Mouse (Mus musculus) left cerebral cortex, adult 9 months (tissue): Measurements from ENCODE around the gene Ighmbp2.
"Not testable (repeated sequence)": the region's sequence is repeated elsewhere in the genome, so short reads cannot be mapped to it uniquely, and the experiment has no call there.

Experiments
- DNase-seq, 2 experiments: peaks; one replicate each; pipeline ENCODE4 v3.0.0; 2022; ENCODE audit warnings: low spot score in 2 of 2

Ighmbp2 gene

DNA sequence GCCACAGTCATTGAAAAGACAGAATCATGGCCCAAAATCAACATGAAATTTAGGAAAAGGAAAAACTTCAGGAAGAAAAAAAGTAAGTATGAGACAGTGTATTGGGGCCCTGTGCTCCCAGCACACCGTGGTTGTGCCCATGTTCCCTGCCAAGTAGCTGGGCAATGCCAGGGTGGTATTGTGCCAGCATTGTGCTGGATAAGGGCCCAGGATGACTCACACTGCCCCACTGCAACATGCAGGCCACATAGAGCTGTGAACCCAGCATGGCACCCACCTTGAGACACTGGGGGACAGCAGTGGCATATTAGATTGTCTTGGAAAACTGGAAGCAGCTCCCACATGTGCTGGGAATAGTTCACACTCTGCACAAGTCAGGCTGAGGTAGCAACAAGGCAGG lies 6.2 kb upstream of the Ighmbp2 start:
- no peak for DNase-seq

GRCm38 (mm10) chr19:3281886-3282285 lies 931 bp downstream of the Ighmbp2 start:
- no peak for DNase-seq

DNA sequence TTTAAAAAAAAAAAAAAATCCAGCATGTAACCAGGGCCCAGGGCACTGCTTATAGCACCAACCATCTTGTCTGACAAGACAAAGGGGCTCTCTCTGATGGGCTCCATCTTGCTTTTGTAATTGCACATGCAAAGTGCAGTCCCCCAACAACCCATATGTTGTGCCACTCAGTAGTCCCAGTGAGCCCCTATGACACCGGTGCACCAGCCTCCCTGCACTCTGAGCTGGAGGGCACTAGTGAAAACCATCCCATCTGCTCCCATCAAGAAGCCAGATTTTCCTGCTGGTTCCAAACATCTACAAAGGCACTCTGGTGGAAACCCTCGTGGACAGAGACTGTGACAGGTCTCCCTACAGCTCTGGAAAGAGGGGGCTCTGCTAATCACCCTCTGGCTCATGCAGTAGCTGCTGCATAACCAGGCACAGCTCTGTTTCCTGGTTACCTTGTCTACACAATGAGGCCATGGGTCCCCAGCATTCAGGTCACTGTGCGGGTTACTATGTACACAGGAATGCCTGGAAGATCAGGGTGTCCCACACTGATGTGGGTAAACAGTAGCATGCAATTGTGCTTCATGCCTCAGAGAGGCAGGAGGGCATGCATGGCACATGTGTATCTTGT lies 7.0 kb downstream of the Ighmbp2 start:
- DNase-seq = no peak

- no peak for DNase-seq
Measured at GRCm38 (mm10) chr19:3273331-3273730, 9.5 kb downstream of the Ighmbp2 start.

GRCm38 (mm10) chr19:3271366-3271765 lies 11.5 kb downstream of the Ighmbp2 start:
- no peak for DNase-seq

DNA sequence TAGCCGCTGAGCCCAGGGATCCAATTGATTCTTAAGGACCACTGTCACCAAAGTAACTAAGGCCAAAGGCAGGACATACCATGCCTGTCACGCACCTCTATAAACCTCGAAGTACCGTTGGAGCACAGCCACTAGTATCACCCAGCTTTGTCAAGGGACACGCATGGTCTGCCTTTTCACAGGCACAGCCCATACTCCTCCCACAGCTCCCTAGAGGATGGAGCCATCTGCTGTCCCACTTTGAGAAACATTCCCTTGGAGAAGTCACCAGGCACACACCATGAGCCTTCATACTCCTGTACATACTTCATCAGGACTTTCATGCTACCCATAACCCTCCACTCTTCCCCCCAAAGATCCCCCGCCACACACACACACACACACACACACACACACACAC lies 13.0 kb downstream of the Ighmbp2 start:
- DNase-seq = peak in 1 of 2 experiments; percentile 24

- DNase-seq = no peak
Measured at GRCm38 (mm10) chr19:3269279-3269678, 13.5 kb downstream of the Ighmbp2 start.

DNA sequence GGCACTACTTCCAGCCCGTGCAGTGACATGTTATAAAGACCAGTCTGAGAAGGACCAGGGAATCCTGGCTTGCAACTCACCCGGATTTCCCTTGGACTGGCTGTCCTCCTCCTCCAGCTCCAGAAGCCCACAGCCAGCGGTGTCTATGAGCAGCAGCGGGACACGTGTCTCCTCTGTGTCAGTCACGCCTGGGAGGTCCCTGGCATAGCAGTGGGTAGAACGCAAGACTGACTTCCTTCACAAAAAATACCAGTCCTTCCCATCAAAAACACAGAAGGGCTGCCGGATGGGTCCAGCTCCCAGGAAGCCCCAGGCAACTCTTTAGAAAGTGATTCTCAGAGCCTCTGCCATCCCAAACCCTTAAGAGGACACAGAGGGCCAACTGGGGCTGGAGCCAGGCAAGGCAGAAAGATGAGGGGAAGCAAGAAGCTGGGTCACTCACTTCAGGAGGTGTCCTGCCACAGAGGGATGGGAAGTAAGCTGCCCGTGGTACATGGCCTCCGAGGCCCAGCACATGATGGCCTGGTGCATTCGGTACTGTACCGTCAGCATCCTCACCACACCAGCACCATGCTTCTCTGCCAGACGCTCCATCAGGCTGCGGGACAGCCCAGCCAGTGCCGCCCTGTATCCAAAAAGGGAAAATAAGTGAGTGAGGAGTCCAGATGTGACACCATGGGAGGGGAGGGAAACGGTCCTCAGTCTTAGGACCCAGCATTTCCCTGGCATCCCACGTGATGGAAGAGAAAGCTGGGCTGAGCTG lies 14.4 kb downstream of the Ighmbp2 start:
- DNase-seq = no peak

GRCm38 (mm10) chr19:3267340-3267739 lies 15.5 kb downstream of the Ighmbp2 start:
- no peak for DNase-seq

DNA sequence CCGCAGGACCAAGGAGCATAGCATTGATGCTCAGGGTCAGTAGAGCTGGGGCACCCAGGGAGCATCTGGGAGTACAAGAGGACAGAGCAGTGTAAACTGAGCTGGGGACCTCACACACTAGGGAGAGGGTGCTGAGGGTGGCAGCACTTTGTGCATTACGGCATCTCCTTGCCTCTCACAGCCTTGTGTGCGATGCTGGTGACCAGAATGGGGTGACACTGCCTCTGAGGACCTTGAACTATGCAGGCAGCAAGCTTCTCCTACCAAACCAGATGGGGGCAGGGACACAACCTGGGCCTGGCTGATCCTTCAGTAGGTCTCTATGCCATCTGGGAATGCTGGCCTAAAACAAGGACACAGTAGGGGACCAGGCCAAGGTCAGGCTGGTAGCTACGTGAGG lies 16.1 kb downstream of the Ighmbp2 start:
- DNase-seq = no peak

GRCm38 (mm10) chr19:3266136-3266535 lies 16.7 kb downstream of the Ighmbp2 start:
- no peak for DNase-seq

DNA sequence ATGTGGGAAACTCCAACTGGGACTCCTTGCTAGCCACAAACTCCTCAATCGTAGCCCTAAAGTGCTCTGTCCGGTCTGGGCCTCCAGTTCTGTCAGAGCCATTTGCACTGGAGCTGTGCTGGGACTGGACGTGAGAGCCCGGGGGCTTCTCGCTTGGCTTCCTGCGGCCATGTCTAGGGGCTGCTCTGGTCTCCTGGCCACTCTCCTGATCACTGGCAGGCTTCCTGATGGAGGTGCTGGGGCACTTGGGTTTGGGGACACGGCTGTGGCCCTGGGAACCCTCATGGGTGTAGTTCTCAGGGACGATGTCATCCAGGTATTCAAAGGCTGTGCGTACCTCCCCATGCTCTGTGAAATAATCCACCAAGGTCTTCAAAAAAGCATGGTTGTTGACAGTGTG lies 17.6 kb downstream of the Ighmbp2 start:
- no peak for DNase-seq

GRCm38 (mm10) chr19:3264348-3264747 lies 18.5 kb downstream of the Ighmbp2 start:
- DNase-seq = no peak

- no peak for DNase-seq
Measured at GRCm38 (mm10) chr19:3261764-3262525, 20.9 kb downstream of the Ighmbp2 start.

DNA sequence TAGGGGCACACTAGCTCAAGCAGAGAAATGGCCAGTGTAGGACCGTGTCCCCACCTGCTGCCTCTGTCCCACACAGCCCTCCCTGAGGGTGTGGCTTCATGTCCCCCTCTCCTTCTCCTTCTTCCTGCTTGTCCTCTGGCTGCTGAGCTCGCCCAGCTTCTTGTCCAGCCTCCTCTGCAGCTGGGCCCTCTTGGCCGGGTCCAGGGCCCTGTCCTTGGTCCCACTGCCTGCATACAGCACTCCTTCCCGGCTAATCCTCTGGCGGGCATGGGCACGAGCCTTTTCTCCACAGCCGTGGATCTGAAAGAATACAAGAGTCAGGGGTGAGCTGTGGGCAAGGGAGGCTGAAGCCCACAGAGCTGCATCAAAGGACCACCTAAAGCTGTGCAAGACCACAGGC lies 21.5 kb downstream of the Ighmbp2 start:
- DNase-seq = no peak

DNA sequence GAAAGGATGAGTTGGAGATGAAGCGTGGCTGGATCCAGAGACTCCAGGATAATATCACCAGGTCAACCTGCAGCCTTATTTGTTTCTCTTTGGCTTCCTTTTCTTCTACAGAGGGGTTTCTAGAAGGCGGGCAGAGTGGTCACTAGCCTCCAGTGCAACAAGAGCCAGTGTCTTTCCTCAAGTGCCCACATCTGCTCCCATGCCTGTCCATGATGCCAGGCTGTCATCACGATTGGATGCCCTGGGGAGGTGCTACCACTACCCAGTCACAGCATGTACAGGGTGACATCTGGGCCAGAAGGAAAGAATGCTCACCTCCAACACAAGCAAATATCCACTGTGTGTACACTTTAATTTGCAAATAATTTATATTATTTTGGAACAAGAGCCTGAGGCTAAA lies 22.2 kb downstream of the Ighmbp2 start:
- DNase-seq = no peak

DNA sequence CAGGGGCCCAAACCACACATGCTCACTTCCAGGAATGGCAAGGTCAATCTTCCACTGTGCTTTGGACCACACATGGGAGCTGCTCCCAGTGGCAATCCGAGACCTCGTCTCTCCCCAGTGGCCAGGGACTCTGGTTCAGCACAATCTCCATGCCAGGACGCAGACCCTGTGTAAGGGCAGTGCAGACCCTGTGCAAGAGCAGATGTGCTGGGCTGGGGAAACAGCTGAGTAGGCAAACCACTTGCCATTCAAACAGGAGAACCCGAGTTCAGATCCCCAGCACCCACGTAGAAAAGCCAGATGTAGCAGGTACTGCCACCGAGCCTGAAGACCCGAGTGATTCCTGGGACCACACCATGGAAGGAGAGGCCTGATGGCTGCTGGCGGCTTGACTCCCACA lies 22.8 kb downstream of the Ighmbp2 start:
- no peak for DNase-seq

GRCm38 (mm10) chr19:3225261-3225660 lies 57.6 kb downstream of the Ighmbp2 start:
- not testable (repeated sequence) for DNase-seq

GRCm38 (mm10) chr19:3214937-3215336 lies 67.9 kb downstream of the Ighmbp2 start:
- DNase-seq = not testable (repeated sequence)
